Mouse (Mus musculus) E14TG2a.4 (cell line): ENCODE data around the gene Cxcl15.
A peak's percentile ranks its signal among the peaks of the same experiment; 100 is the strongest.

Experiments
- H3K27me3 ChIP-seq: 2 replicates; pipeline ENCODE4 v1.6.1; 2014; ENCODE audit warnings: low read length, control low read depth; ENCODE audit not compliant: insufficient read depth
- H3K36me3 ChIP-seq: 2 replicates; pipeline ENCODE4 v1.6.1; 2014; ENCODE audit warnings: low read length, control low read depth; ENCODE audit not compliant: insufficient read depth
- H3K4me1 ChIP-seq: replicated peaks from 2 replicates; pipeline ENCODE4 v1.6.1; 2014; ENCODE audit warnings: low read depth, low read length, control low read depth
- H3K4me3 ChIP-seq: replicated peaks from 2 replicates; pipeline ENCODE4 v1.5.1; 2014; ENCODE audit warnings: mild to moderate bottlenecking, low read length
- H3K9me3 ChIP-seq: 2 replicates; pipeline ENCODE4 v1.6.1; 2014; ENCODE audit warnings: low read length, control low read depth
- CTCF ChIP-seq: conservative IDR thresholded peaks from 2 replicates; pipeline ENCODE4 v1.5.1; 2014; ENCODE audit warnings: low read length
- NANOG ChIP-seq: IDR thresholded peaks from 2 replicates; pipeline ENCODE4 v1.6.1; 2014; ENCODE audit warnings: borderline replicate concordance, low read length, mixed read lengths
- POU5F1 ChIP-seq: IDR thresholded peaks from 2 replicates; pipeline ENCODE4 v1.6.1; 2014; ENCODE audit warnings: low read length, borderline replicate concordance

Gene Cxcl15

GRCm38 (mm10) chr5:90794195-90794625 lies at the start of gene Cxcl15:
TSS of gene Cxcl15 (plus strand) at chr5:90794534.
- Histone ChIP-seq H3K27me3 (peaks cover 5% of the 10 kb centered on the region), H3K4me3 (no peak within 1 kb of the TSS), H3K9me3 (no peaks in the 10 kb centered on the region), H3K36me3 (no peaks in the 10 kb centered on the region), H3K4me1 (no peaks in the 10 kb centered on the region)
- no peak for TF ChIP-seq NANOG
- TF ChIP-seq CTCF = no peak
- TF ChIP-seq POU5F1 = no peak

- Histone ChIP-seq H3K36me3 (no peaks in the 10 kb centered on the region), H3K4me3 (no peak overlapping the region), H3K27me3 (peaks cover 5% of the 10 kb centered on the region), H3K9me3 (no peaks in the 10 kb centered on the region), H3K4me1 (peaks cover 17% of the 10 kb centered on the region)
- TF ChIP-seq POU5F1 (no peak), NANOG (no peak), CTCF (no peak)
Observed at GRCm38 (mm10) chr5:90753934-90754333, 40.4 kb upstream of the Cxcl15 start.

GRCm38 (mm10) chr5:90758020-90758605 lies 36.2 kb upstream of the Cxcl15 start:
- Histone ChIP-seq H3K36me3 (no peaks in the 10 kb centered on the region), H3K27me3 (peaks cover 24% of the 10 kb centered on the region), H3K4me1 (peaks cover 24% of the 10 kb centered on the region), H3K9me3 (no peaks in the 10 kb centered on the region), H3K4me3 (no peak overlapping the region)
- TF ChIP-seq POU5F1 (no peak), NANOG (no peak), CTCF (no peak)

DNA sequence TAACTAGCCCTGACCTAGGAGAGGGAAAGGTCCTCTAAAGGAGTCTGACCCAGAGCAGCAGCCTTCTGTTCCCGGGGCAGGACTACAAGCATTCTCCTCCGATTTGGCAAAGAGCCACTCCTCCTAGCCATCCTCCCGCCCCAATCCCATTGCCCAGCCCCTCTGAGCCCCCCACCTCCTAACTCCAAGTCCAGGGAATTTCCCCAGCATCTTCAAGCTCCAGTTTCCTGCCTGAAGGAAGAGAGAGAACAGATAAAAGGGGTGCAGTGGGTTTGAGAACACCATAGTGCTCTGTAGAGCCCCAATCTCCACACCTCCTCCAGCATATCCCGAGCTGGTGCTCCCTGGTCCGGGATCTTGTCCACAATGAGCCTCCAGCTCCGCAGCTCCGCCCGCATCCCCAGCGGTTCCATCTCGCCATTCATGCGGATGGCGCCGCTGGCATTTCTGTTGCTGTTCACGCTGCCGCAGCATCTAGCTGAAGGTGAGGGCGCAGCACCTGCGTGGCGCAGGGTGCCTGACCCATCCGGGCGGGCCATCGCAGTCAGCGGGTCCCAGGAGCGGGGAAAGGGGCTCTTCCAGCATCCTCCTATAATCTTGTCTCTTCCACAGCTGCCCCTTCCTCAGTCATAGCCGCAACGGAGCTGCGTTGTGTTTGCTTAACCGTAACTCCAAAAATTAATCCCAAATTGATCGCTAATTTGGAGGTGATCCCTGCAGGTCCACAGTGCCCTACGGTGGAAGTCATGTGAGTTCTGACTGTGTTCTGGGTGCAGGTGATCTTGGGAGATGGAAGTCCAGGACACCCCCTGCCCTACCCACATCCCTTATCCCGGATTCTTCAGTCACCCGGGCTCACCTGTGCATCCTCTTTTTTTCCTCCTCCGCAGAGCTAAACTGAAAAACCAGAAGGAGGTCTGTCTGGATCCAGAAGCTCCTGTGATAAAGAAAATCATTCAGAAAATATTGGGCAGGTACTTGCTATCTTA lies 35.0 kb upstream of the Cxcl15 start, which contains the start of gene Cxcl5:
Gene Cxcl5 (plus strand): TSS at position 284 of the 989 bp plus-strand sequence.
- H3K9me3 ChIP-seq = no peaks in the 10 kb centered on the region
- TF ChIP-seq CTCF (no peak), POU5F1 (no peak), NANOG (no peak)

GRCm38 (mm10) chr5:90760303-90760702 lies 34.0 kb upstream of the Cxcl15 start:
- peaks cover 24% of the 10 kb centered on the region for H3K4me1 ChIP-seq
- H3K9me3 ChIP-seq = no peaks in the 10 kb centered on the region
- H3K4me3 ChIP-seq = no peak overlapping the region
- TF ChIP-seq POU5F1 (no peak), CTCF (no peak), NANOG (no peak)
- H3K36me3 ChIP-seq = no peaks in the 10 kb centered on the region
- H3K27me3 ChIP-seq = peaks cover 24% of the 10 kb centered on the region

More for the DNA sequence above, 35.0 kb upstream of the Cxcl15 start, which contains the start of gene Cxcl5:
- Histone ChIP-seq H3K4me3 (peak within 1 kb of the TSS; percentile 77), H3K36me3 (no peaks in the 10 kb centered on the region), H3K4me1 (peaks cover 24% of the 10 kb centered on the region), H3K27me3 (peaks cover 24% of the 10 kb centered on the region)

- no peak overlapping the region for H3K4me3 ChIP-seq
- peaks cover 24% of the 10 kb centered on the region for H3K27me3 ChIP-seq
- no peaks in the 10 kb centered on the region for H3K9me3 ChIP-seq
- H3K4me1 ChIP-seq = peaks cover 24% of the 10 kb centered on the region
- no peaks in the 10 kb centered on the region for H3K36me3 ChIP-seq
- TF ChIP-seq NANOG (no peak), POU5F1 (no peak), CTCF (no peak)
Observed at GRCm38 (mm10) chr5:90760844-90761243, 33.5 kb upstream of the Cxcl15 start.

GRCm38 (mm10) chr5:90761834-90762233 lies 32.5 kb upstream of the Cxcl15 start:
- Histone ChIP-seq H3K4me3 (no peak overlapping the region), H3K27me3 (peaks cover 24% of the 10 kb centered on the region), H3K36me3 (no peaks in the 10 kb centered on the region), H3K9me3 (no peaks in the 10 kb centered on the region), H3K4me1 (peaks cover 24% of the 10 kb centered on the region)
- TF ChIP-seq POU5F1 (no peak), CTCF (no peak)

- Histone ChIP-seq H3K27me3 (peaks cover 18% of the 10 kb centered on the region), H3K4me1 (peaks cover 9% of the 10 kb centered on the region; the same call in 1 of the 2 replicates), H3K4me3 (no peak overlapping the region), H3K9me3 (no peaks in the 10 kb centered on the region), H3K36me3 (no peaks in the 10 kb centered on the region)
- TF ChIP-seq NANOG = no peak
- TF ChIP-seq CTCF = no peak
- no peak for TF ChIP-seq POU5F1
Observed at GRCm38 (mm10) chr5:90763912-90764665, 30.2 kb upstream of the Cxcl15 start.
